Comparison of ENCODE assay signal across 26 mouse cellular contexts in the genomic region with DNA sequence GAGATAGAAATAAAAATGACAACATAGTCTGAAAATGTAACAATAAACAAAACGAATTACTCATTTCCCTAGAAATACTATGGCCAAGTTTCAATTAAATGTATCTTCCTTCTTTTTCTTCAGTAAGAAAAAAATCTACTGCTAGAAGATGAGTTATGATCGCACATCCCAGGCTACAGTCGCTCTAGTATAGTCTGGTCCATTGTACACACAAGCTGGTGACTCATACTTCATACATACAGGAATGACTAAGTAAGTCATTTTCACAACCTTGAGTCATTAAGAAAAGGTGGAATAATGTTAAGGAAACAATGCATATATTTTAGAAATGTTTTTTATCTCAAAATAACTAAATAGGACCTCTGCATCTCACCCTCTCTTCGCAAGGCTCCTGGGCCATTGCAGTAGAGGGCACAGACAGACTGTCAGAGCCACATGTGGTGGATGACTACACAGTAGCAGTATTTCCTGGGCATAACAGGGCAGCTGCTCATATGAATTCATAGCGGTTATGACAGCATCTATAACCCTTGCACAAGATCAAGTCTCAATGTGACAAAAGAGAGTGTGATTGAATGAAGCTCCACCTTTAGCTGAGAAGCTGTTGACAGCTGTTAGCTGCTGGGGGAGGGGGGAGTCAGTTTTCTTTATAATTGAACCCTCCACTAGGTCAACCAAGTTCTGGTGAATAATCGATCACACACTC.
"Had no signal": no experiment of that assay in that cellular context is flagged by ENCODE, and none has a peak within 500 bp of the region (broad histone marks: within the 10 kb centered on the region; RNA-seq: fewer than 3 reads in every experiment).

No protein-coding gene starts in this region.

- H3K36me3 ChIP-seq: heart, embryonic 13.5 days; heart, embryonic 15.5 days; hindbrain, embryonic 13.5 days; hindbrain, embryonic 15.5 days; kidney, embryonic 15.5 days; limb, embryonic 13.5 days; limb, embryonic 15.5 days; liver, embryonic 13.5 days had no signal

- DNase-seq: gastrocnemius, postnatal 14 days; gastrocnemius, postnatal 36 days; heart, adult 11 months; heart, adult 2 months; heart, postnatal 14 days; heart, postnatal 36 days; kidney, adult 11 months; kidney, adult 2 months; kidney, adult 9 months; kidney, postnatal 14 days; kidney, postnatal 36 days; layer of hippocampus, adult 9-11 months; layer of hippocampus, postnatal 36 days; left cerebral cortex, postnatal 4 days; liver, embryonic 13.5 days had no signal

- H3K4me2 ChIP-seq: heart, embryonic 11.5 days; heart, embryonic 13.5 days; heart, embryonic 15.5 days; hindbrain, embryonic 13.5 days; hindbrain, embryonic 15.5 days; kidney, embryonic 15.5 days; limb, embryonic 13.5 days; limb, embryonic 15.5 days; liver, embryonic 11.5 days; liver, embryonic 13.5 days had no signal

- ATAC-seq: hindbrain, postnatal 0 days; intestine, embryonic 16.5 days had no signal

- H3K27me3 ChIP-seq: heart, embryonic 13.5 days; heart, embryonic 15.5 days; hindbrain, embryonic 13.5 days; hindbrain, embryonic 15.5 days; kidney, embryonic 15.5 days; limb, embryonic 13.5 days; limb, embryonic 15.5 days; liver, embryonic 13.5 days had no signal

- H3K4me3 ChIP-seq: heart, adult 2 months; heart, embryonic 13.5 days; heart, embryonic 15.5 days; hindbrain, embryonic 13.5 days; hindbrain, embryonic 15.5 days; kidney, embryonic 15.5 days; limb, embryonic 13.5 days; limb, embryonic 15.5 days; liver, embryonic 13.5 days had no signal
